ENCODE assay signal across 25 mouse cellular contexts in the genomic region with DNA sequence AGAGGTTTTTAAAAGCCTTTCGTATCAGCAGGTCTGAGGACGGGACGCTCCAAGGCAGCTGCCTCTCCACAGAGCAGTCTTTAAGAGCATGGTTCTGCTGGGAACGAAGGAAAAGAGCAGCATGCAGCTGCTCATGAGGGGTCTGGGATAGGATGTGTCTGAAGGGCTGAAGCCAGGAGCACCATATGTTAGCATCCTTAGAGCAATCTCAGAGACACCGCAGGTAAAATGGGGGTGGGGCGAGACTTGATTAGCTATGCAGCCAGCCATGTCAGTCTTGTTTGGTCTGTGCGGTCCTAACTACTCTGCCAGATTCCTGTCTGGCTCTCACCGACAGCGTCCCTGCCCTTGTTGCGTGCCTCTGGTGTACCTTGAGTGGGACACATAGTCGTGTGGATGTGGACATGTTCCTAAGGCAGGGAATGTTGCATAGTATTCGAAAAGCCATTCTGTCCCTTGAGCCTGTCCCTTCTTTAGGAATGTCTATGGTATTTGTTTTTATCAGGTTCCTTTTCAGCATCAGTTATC. TPM values are rescaled to one million over a fixed set of nuclear protein-coding genes. Genes with fewer than 3 reads are reported as not detected.
A peak's percentile ranks its signal among the peaks of the same experiment; 100 is the strongest.
DNase-seq lines count a peak whose midpoint lies in the region; ATAC-seq and TF ChIP-seq lines count a peak whose summit lies in the region.
"Had no signal": no experiment of that assay in that cellular context is flagged by ENCODE, and none has a peak within 500 bp of the region (broad histone marks: within the 10 kb centered on the region; RNA-seq: fewer than 3 reads in every experiment).

No protein-coding gene starts in this region.

- H3K9me3 ChIP-seq in heart, embryonic 11.5 days (replicated peaks; ENCODE audit: control insufficient read depth, low read length) = no peaks in the 10 kb centered on the region
- H3K9me3 ChIP-seq in lung, postnatal 0 days (ENCODE audit: low read length) = no peaks in the 10 kb centered on the region
- H3K9me3 ChIP-seq: embryonic facial prominence, embryonic 12.5 days; embryonic facial prominence, embryonic 15.5 days; heart, embryonic 15.5 days; hindbrain, embryonic 15.5 days; intestine, embryonic 15.5 days had no signal

- no peak overlapping the region for H3K4me2 ChIP-seq in heart, embryonic 11.5 days
- H3K4me2 ChIP-seq in lung, postnatal 0 days (replicated peaks; ENCODE audit: low read depth, low read length) = no peak overlapping the region
- H3K4me2 ChIP-seq: embryonic facial prominence, embryonic 12.5 days; embryonic facial prominence, embryonic 15.5 days; heart, embryonic 12.5 days; heart, embryonic 15.5 days; hindbrain, embryonic 15.5 days; intestine, embryonic 15.5 days had no signal

- no peak for ATAC-seq in heart, embryonic 11.5 days (replicated peaks; ENCODE audit: insufficient number of reproducible peaks, low FRiP score, low TSS enrichment)
- ATAC-seq in lung, postnatal 0 days = peak; percentile 53
- ATAC-seq: forebrain, embryonic 14.5 days; forebrain, postnatal 0 days; intestine, embryonic 15.5 days had no signal

- peaks cover 15% of the 10 kb centered on the region for H3K4me1 ChIP-seq in heart, adult 2 months (ENCODE audit: control insufficient read depth, insufficient read depth, low read length)
- H3K4me1 ChIP-seq in heart, embryonic 11.5 days (ENCODE audit: control insufficient read depth, insufficient read depth, low read length) = 0 out of 2 replicates have a peak, but pooled peaks cover under 1% of the 10 kb centered on the region
- H3K4me1 ChIP-seq in lung, postnatal 0 days (ENCODE audit: insufficient read depth, low read depth, low read length) = peaks cover 10% of the 10 kb centered on the region; the same call in 1 of the 2 replicates
- H3K4me1 ChIP-seq in lung, adult 2 months (ENCODE audit: control insufficient read depth, insufficient read depth, low read length) = peaks cover 4% of the 10 kb centered on the region
- peaks cover 11% of the 10 kb centered on the region; the same call in 1 of the 2 replicates for H3K4me1 ChIP-seq in brown adipose tissue, adult 24 weeks (ENCODE audit: control insufficient read depth, insufficient read depth, insufficient read length, low read length)
- H3K4me1 ChIP-seq: hindbrain, embryonic 15.5 days; intestine, embryonic 15.5 days had no signal

- intact Hi-C loops in heart, adult 2 months (cut with DNase I) = loop anchor here (1.0 kb wide), 1 partner anchor 78 kb away; no protein-coding TSS in a partner anchor

- peak overlapping the region; percentile 69 for H3K27ac ChIP-seq in heart, adult 2 months
- no peak overlapping the region for H3K27ac ChIP-seq in heart, embryonic 11.5 days (ENCODE audit: low read depth, low read length)
- no peak overlapping the region for H3K27ac ChIP-seq in lung, postnatal 0 days (ENCODE audit: low read length)
- peak overlapping the region; percentile 98 for H3K27ac ChIP-seq in brown adipose tissue, adult 24 weeks (replicated peaks; ENCODE audit: low read depth, low read length)
- H3K27ac ChIP-seq: embryonic facial prominence, embryonic 12.5 days; heart, embryonic 15.5 days; hindbrain, embryonic 15.5 days; intestine, embryonic 15.5 days had no signal

- TF ChIP-seq POLR2A in heart, adult 2 months (IDR thresholded peaks at IDR 0.05; ENCODE audit: insufficient read depth, low read depth, low read length) = 0 out of 2 replicates have a peak, but pooled peaks have one; percentile 15
- TF ChIP-seq POLR2A in lung, adult 2 months (IDR thresholded peaks at IDR 0.05; ENCODE audit: borderline replicate concordance, extremely low read depth, low read depth, low read length) = no peak

- no peak for TF ChIP-seq CTCF in heart, adult 2 months (IDR thresholded peaks at IDR 0.05)
- TF ChIP-seq CTCF in lung, postnatal 0 days (IDR thresholded peaks at IDR 0.05) = no peak
- TF ChIP-seq CTCF in lung, adult 2 months (IDR thresholded peaks at IDR 0.05; ENCODE audit: insufficient read depth, low read length) = no peak

- H3K27me3 ChIP-seq in heart, adult 2 months (ENCODE audit: control insufficient read depth, insufficient read depth, low read length) = no peaks in the 10 kb centered on the region
- no peaks in the 10 kb centered on the region for H3K27me3 ChIP-seq in heart, embryonic 11.5 days (ENCODE audit: control insufficient read depth, insufficient read depth, low read length)
- H3K27me3 ChIP-seq in lung, postnatal 0 days (replicated peaks; ENCODE audit: insufficient read depth, low read length) = no peaks in the 10 kb centered on the region
- H3K27me3 ChIP-seq: embryonic facial prominence, embryonic 12.5 days; embryonic facial prominence, embryonic 15.5 days; heart, embryonic 12.5 days; heart, embryonic 15.5 days; hindbrain, embryonic 15.5 days; intestine, embryonic 15.5 days had no signal

- H3K79me2 ChIP-seq in heart, adult 2 months (replicated peaks; ENCODE audit: control insufficient read depth, insufficient read depth, low read length) = no peaks in the 10 kb centered on the region

- no peak overlapping the region for H3K9ac ChIP-seq in heart, adult 2 months (ENCODE audit: low read depth, low read length)
- no peak overlapping the region for H3K9ac ChIP-seq in heart, embryonic 11.5 days (ENCODE audit: low read depth, low read length)
- H3K9ac ChIP-seq in lung, postnatal 0 days (replicated peaks; ENCODE audit: low read depth) = no peak overlapping the region
- H3K9ac ChIP-seq: embryonic facial prominence, embryonic 12.5 days; embryonic facial prominence, embryonic 15.5 days; forebrain, postnatal 0 days; heart, embryonic 12.5 days; heart, embryonic 15.5 days; hindbrain, embryonic 15.5 days; intestine, embryonic 15.5 days had no signal

- no peaks in the 10 kb centered on the region; the same call in 1 of the 2 replicates for H3K36me3 ChIP-seq in heart, adult 2 months (ENCODE audit: control insufficient read depth, insufficient read depth, low read length)
- H3K36me3 ChIP-seq in heart, embryonic 11.5 days (ENCODE audit: control insufficient read depth, insufficient read depth, low read length) = no peaks in the 10 kb centered on the region
- H3K36me3 ChIP-seq in lung, postnatal 0 days (ENCODE audit: insufficient read depth, low read length) = no peaks in the 10 kb centered on the region
- H3K36me3 ChIP-seq: heart, embryonic 15.5 days; hindbrain, embryonic 15.5 days; intestine, embryonic 15.5 days had no signal

- peak overlapping the region; percentile 7; the same call in 1 of the 2 replicates for H3K4me3 ChIP-seq in heart, adult 2 months
- H3K4me3 ChIP-seq in heart, embryonic 11.5 days (ENCODE audit: low read depth, low read length) = no peak overlapping the region
- H3K4me3 ChIP-seq in lung, postnatal 0 days (ENCODE audit: low read depth, low read length) = no peak overlapping the region
- no peak overlapping the region for H3K4me3 ChIP-seq in lung, adult 2 months (replicated peaks; ENCODE audit: extremely low read depth, low read depth, low read length)
- peak overlapping the region; percentile 27; the same call in 1 of the 2 replicates for H3K4me3 ChIP-seq in brown adipose tissue, adult 24 weeks (ENCODE audit: insufficient read depth, low read depth, low read length)
- H3K4me3 ChIP-seq: embryonic facial prominence, embryonic 12.5 days; embryonic facial prominence, embryonic 15.5 days; heart, embryonic 12.5 days; heart, embryonic 15.5 days; hindbrain, embryonic 15.5 days; intestine, embryonic 15.5 days had no signal

- peak; percentile 35 to 41 for DNase-seq in cerebellum, postnatal 10 days
- DNase-seq in cerebellum, adult 11 months = no peak
- peak in 1 of 2 experiments; percentile 35 for DNase-seq in heart, adult 2 months
- no peak for DNase-seq in lung, postnatal 0 days (ENCODE audit: low spot score)
- no peak for DNase-seq in lung, adult 2 months
- DNase-seq in kidney, postnatal 4 days = no peak
- DNase-seq: adrenal gland, adult 2 months; adrenal gland, postnatal 14 days; cerebellum, adult 18-20 months; cerebellum, adult 9-10 months; cerebellum, postnatal 25 days; forebrain, postnatal 0 days; gastrocnemius, postnatal 36 days; heart, postnatal 10 days; heart, postnatal 36 days; kidney, adult 18-20 months had no signal

- 72% methylated on average over 12 of the region's 12 CpGs for WGBS in heart, adult 2 months
- 83% methylated on average over 12 of the region's 12 CpGs for WGBS in heart, embryonic 11.5 days (ENCODE audit: insufficient replicate concordance)
- WGBS in lung, postnatal 0 days = 80% methylated on average over 12 of the region's 12 CpGs
- WGBS in lung, adult 2 months = 85% methylated on average over 12 of the region's 12 CpGs

- TF ChIP-seq EP300 in heart, adult 2 months (IDR thresholded peaks at IDR 0.05; ENCODE audit: insufficient read depth, low read depth, low read length) = no peak
- TF ChIP-seq EP300 in lung, postnatal 0 days (IDR thresholded peaks at IDR 0.05) = no peak; the same call in 1 of the 2 replicates

RNA-seq across cellular contexts. Expression of gene Mindy4, which starts 43.8 kb away (rescaled TPM):
- 1 to 10 TPM; 5.0 to 5.2 TPM for total RNA-seq in heart, adult 2 months (2021)
- 4.3 and 7.4 TPM in 2 replicates for polyA plus RNA-seq in heart, adult 2 months (2012; rRNA removed)
- 8.0 and 9.2 TPM in 2 replicates for polyA plus RNA-seq in heart, embryonic 11.5 days (2014; fragmentation: Nextera tagmentation; extraction: Ambion mirVana)
- 14.4 and 15.5 TPM in 2 replicates for polyA plus RNA-seq in lung, postnatal 0 days (2015; fragmentation: Nextera tagmentation; extraction: Ambion mirVana)
- polyA plus RNA-seq in lung, adult 2 months (2012; rRNA removed) = 18.8 and 35.7 TPM in 2 replicates
- polyA plus RNA-seq in brown adipose tissue, adult 24 weeks (2012; ENCODE audit: insufficient read depth, insufficient read length, missing spikeins) = 0.52 and 2.8 TPM in 2 replicates

Comparison
In these comparisons a context has a peak if more than half of its experiments do, and no peak if none do; other contexts are left out.
1. DNase-seq: peak in cerebellum, postnatal 10 days (2 of 2); none in cerebellum, adult 11 months (single experiment), lung, postnatal 0 days (single experiment), lung, adult 2 months (single experiment) and kidney, postnatal 4 days (0 of 2).
2. H3K27ac ChIP-seq: peak in heart, adult 2 months (single experiment) and brown adipose tissue, adult 24 weeks (single experiment); none in heart, embryonic 11.5 days (single experiment) and lung, postnatal 0 days (single experiment).
3. H3K4me3 ChIP-seq: peak in heart, adult 2 months (single experiment) and brown adipose tissue, adult 24 weeks (single experiment); none in heart, embryonic 11.5 days (single experiment), lung, postnatal 0 days (single experiment) and lung, adult 2 months (single experiment).